Mouse (Mus musculus): ENCODE data around the gene Cttn. TPM values are rescaled to one million over a fixed set of nuclear protein-coding genes. Genes with fewer than 3 reads are reported as not detected.

Cttn gene
- total RNA-seq, 4 experiments from 2014 or later, result 228 to 248 (median 236) TPM

DNA sequence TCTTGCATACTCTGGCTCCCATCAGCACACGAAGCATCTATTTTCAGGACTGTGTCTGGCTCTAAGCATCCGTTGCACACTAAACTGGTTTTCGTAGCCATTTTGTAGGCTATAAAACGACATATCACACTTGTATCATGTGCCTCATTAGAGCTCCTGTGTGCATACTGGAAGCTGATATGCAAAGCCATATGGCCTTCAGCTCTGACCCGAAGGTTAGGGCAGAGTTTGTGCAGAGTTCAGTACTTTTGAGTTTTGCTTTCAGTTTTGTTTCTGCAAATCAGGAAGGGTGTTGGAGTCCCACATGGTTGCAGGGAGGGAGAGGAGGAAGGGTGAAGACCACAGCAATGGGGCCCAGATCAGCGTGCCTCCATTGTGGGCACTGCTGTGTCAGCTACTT lies 79.1 kb downstream of the Cttn start:
- DNase-seq, result no peak

DNA sequence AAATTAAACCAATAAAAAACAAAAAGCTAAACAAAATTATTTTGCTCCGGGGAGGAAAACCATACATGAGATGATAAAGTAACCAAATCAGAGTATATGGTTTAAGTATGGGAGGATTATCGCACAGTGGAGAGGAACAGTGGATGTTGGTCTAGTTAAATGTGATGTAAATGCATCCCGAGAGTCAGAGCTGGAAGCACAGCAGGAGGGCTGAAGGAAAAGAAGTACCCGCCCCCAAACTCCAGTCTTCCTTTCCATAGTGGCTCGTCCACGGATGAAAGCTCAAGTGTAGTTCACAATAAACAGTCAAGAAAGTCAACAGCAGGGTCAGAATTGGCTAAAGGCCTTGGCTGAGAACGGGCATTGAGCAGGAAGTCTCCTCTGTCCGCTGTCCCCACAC lies 80.1 kb downstream of the Cttn start:
- no peak for DNase-seq

DNA sequence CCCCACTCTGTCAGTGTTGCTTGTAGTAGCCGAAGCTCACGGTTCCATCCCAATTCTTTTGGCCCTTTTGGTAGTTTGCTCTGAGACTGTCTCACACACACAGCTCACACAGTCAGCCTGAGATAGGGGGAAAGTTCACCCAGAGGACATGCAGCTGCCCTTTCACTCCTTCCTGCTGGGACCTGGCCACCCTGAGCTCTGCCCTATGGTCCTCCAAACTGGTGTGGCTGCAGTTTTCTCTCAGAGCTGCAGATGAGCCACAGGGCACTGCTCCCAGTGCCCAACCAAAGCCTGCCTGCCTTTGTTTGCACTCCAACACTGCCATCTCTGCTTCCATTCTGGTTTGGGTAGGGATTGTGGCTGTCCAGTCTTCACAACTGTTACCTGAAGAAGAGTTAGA lies 81.1 kb downstream of the Cttn start:
- DNase-seq, result no peak

DNA sequence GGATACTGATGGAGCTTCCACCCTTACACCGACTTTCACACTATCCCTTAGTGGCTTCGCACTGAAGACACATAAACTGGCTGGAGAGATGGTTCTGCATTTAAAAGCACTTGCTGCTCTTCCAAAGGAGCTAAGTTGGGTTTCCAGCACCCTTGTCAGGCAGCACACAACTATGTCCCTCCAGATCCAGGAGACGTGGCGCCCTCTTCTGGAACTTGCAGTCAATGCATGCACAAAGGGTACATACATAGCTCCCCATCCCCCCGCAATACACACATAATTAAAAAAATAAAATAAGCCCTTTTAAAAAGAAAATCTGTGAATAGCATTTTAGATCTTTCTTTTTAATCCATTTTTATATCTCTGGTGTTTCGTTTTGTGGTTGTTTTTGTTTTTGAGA lies 83.3 kb downstream of the Cttn start:
- DNase-seq, result no peak

Other genes starting within 250 kb of the Cttn start
- 10 to 100 TPM; 48.2 to 63.2 (median 54.5) TPM for gene Ppfia1, start 82.7 kb upstream of the Cttn start, total RNA-seq (2022)
- gene Fadd, start 111.5 kb upstream of the Cttn start, total RNA-seq (2022), result 10 to 100 TPM; 13.2 to 14.9 (median 13.8) TPM

Measured in adrenal gland, adult 8-10 months (tissue).